In genomic region chr11:55601447-55602065, GRCm38 (mm10) we compare ENCODE assay signal across 21 mouse cellular contexts. TPM values are rescaled to one million over a fixed set of nuclear protein-coding genes. Genes with fewer than 3 reads are reported as not detected.
DNase-seq lines count a peak whose midpoint lies in the region; ATAC-seq and TF ChIP-seq lines count a peak whose summit lies in the region.
"Had no signal": no experiment of that assay in that cellular context is flagged by ENCODE, and none has a peak within 500 bp of the region (broad histone marks: within the 10 kb centered on the region; RNA-seq: fewer than 3 reads in every experiment).

No protein-coding gene starts in this region.

- ATAC-seq in hindbrain, embryonic 12.5 days (ENCODE audit: low FRiP score), result peak; percentile 76
- ATAC-seq in neural tube, embryonic 13.5 days (ENCODE audit: low read depth), result peak; percentile 78
- ATAC-seq: activated CD4-positive, CD25-positive, alpha-beta regulatory T cell, adult 4 months; intestine, embryonic 16.5 days had no signal

- 3% methylated on average over 11 of the region's 11 CpGs for WGBS in hindbrain, embryonic 12.5 days
- 3% methylated on average over 11 of the region's 11 CpGs for WGBS in neural tube, embryonic 13.5 days
- 27% methylated on average over 11 of the region's 11 CpGs for WGBS in cerebellum, adult 2 months

- TF ChIP-seq POLR2A in cerebellum, adult 2 months (IDR thresholded peaks at IDR 0.05; ENCODE audit: borderline replicate concordance, insufficient read depth, low read length), result no peak

- H3K4me1 ChIP-seq in hindbrain, embryonic 12.5 days, result peaks cover 30% of the 10 kb centered on the region
- peaks cover 67% of the 10 kb centered on the region for H3K4me1 ChIP-seq in neural tube, embryonic 13.5 days (replicated peaks)
- H3K4me1 ChIP-seq in cerebellum, adult 2 months (ENCODE audit: control insufficient read depth, insufficient read depth, low read length), result no peaks in the 10 kb centered on the region
- H3K4me1 ChIP-seq: liver, embryonic 15.5 days had no signal

- H3K27me3 ChIP-seq in hindbrain, embryonic 12.5 days, result no peaks in the 10 kb centered on the region
- no peaks in the 10 kb centered on the region for H3K27me3 ChIP-seq in neural tube, embryonic 13.5 days
- no peaks in the 10 kb centered on the region for H3K27me3 ChIP-seq in cerebellum, adult 2 months (ENCODE audit: control insufficient read depth, insufficient read depth, low read length)
- H3K27me3 ChIP-seq: liver, embryonic 15.5 days had no signal

- no peaks in the 10 kb centered on the region for H3K36me3 ChIP-seq in hindbrain, embryonic 12.5 days
- 0 out of 2 replicates have a peak, but pooled peaks cover 4% of the 10 kb centered on the region for H3K36me3 ChIP-seq in neural tube, embryonic 13.5 days
- H3K36me3 ChIP-seq: liver, embryonic 15.5 days had no signal

- peak overlapping the region; percentile 52 for H3K4me2 ChIP-seq in hindbrain, embryonic 12.5 days (replicated peaks)
- peak overlapping the region; percentile 69 for H3K4me2 ChIP-seq in neural tube, embryonic 13.5 days
- H3K4me2 ChIP-seq: liver, embryonic 15.5 days had no signal

- intact Hi-C loops in left cerebral cortex, postnatal 4 days (cut with DNase I), result no loop called here
- intact Hi-C loops in left cerebral cortex, postnatal 10 days (cut with DNase I), result loop anchor here (10.0 kb wide), 1 partner anchor 193 kb away; no protein-coding TSS in a partner anchor

- H3K4me3 ChIP-seq in hindbrain, embryonic 12.5 days, result 0 out of 2 replicates have a peak overlapping the region, but pooled peaks have one; percentile 1
- H3K4me3 ChIP-seq in neural tube, embryonic 13.5 days, result peak overlapping the region; percentile 21
- no peak overlapping the region for H3K4me3 ChIP-seq in cerebellum, adult 2 months (replicated peaks; ENCODE audit: insufficient read depth, low read depth, low read length)
- H3K4me3 ChIP-seq: liver, embryonic 15.5 days had no signal

- peak overlapping the region; percentile 13; the same call in 1 of the 2 replicates for H3K27ac ChIP-seq in hindbrain, embryonic 12.5 days
- H3K27ac ChIP-seq in neural tube, embryonic 13.5 days (replicated peaks), result peak overlapping the region; percentile 70
- no peak overlapping the region for H3K27ac ChIP-seq in cerebellum, adult 2 months (ENCODE audit: insufficient read depth, low read length)
- H3K27ac ChIP-seq: liver, embryonic 15.5 days had no signal

- no peak overlapping the region for H3K9ac ChIP-seq in hindbrain, embryonic 12.5 days
- peak overlapping the region; percentile 48; the same call in 1 of the 2 replicates for H3K9ac ChIP-seq in neural tube, embryonic 13.5 days
- H3K9ac ChIP-seq: liver, embryonic 15.5 days had no signal

- peak; percentile 53 for DNase-seq in left cerebral cortex, postnatal 4 days
- no peak for DNase-seq in left cerebral cortex, postnatal 10 days (ENCODE audit: extremely low spot score in 1 of 2, low spot score in 2 of 2)
- DNase-seq in embryo, embryonic 10.5 days (ENCODE audit: low spot score), result peak; percentile 70
- no peak for DNase-seq in kidney, postnatal 36 days
- DNase-seq in cerebellum, adult 2 months, result no peak
- no peak for DNase-seq in layer of hippocampus, postnatal 14 days (ENCODE audit: low spot score in 2 of 2)
- DNase-seq: cerebellum, adult 8-10 months; kidney, postnatal 10 days; layer of hippocampus, postnatal 36 days; lung, postnatal 14 days; thymus, postnatal 14 days had no signal

- TF ChIP-seq CTCF in cerebellum, adult 2 months (IDR thresholded peaks at IDR 0.05; ENCODE audit: borderline replicate concordance, insufficient read depth, low read depth, low read length), result no peak

- H3K9me3 ChIP-seq in hindbrain, embryonic 12.5 days (replicated peaks), result no peaks in the 10 kb centered on the region
- no peaks in the 10 kb centered on the region for H3K9me3 ChIP-seq in neural tube, embryonic 13.5 days
- H3K9me3 ChIP-seq: liver, embryonic 15.5 days had no signal

RNA-seq across cellular contexts. Expression of gene Glra1, which starts 6.4 kb away (rescaled TPM):
- total RNA-seq in left cerebral cortex, postnatal 4 days (2021), result under 1 TPM in 1 of 2 experiments, not detected in 1; 0.48 TPM
- under 1 TPM; 0.60 to 0.67 TPM for total RNA-seq in left cerebral cortex, postnatal 10 days (2021)
- 3.5 and 3.9 TPM in 2 replicates for polyA plus RNA-seq in hindbrain, embryonic 12.5 days (2016; fragmentation: Nextera tagmentation; extraction: Ambion mirVana)
- polyA plus RNA-seq in neural tube, embryonic 13.5 days (2015; fragmentation: Nextera tagmentation; extraction: Ambion mirVana), result 2.7 and 3.1 TPM in 2 replicates
- 20.8 and 27.3 TPM in 2 replicates for polyA plus RNA-seq in cerebellum, adult 2 months (2012; rRNA removed)
- under 1 TPM; 0.21 to 0.30 TPM for total RNA-seq in layer of hippocampus, postnatal 14 days (2021)
- polyA plus RNA-seq: activated CD4-positive, CD25-positive, alpha-beta regulatory T cell, adult 4 months; gonadal fat pad, adult 2 months; heart, postnatal 0 days; intestine, embryonic 16.5 days; limb, embryonic 11.5 days; liver, embryonic 15.5 days; small intestine, adult 2 months; stomach, embryonic 16.5 days had no signal

Comparison
In these comparisons a context has a peak if more than half of its experiments do, and no peak if none do; other contexts are left out.
1. DNase-seq: peak in left cerebral cortex, postnatal 4 days (single experiment) and embryo, embryonic 10.5 days (single experiment); none in left cerebral cortex, postnatal 10 days (0 of 2), kidney, postnatal 36 days (0 of 2), cerebellum, adult 2 months (0 of 2) and layer of hippocampus, postnatal 14 days (0 of 2).